Mouse (Mus musculus) heart, embryonic 11.5 days (tissue): ENCODE measurements at regions not wholly inside any gene's neighbourhood (a gene's known extent, or its start where the extent isn't known, plus 50 kb on each side); places are given as distances from the start of the nearest gene placed in this dataset.

Source experiments
- ATAC-seq: fragments of 200-750 bp; cut with Nextera tagmentation; replicated peaks from 2 replicates; pipeline ENCODE4 v1.8.0; 2017; ENCODE audit warnings: moderate library complexity; ENCODE audit not compliant: insufficient number of reproducible peaks, low FRiP score, low TSS enrichment
- H3K27ac ChIP-seq: fragments of 300-500 bp; sonication (generic); 2 replicates; pipeline ENCODE4 v1.5.1; 2014; ENCODE audit warnings: mild to moderate bottlenecking, low read depth, low read length
- H3K27me3 ChIP-seq: fragments of 300-500 bp; sonication (generic); 2 replicates; pipeline ENCODE4 v1.6.1; 2014; ENCODE audit warnings: mild to moderate bottlenecking, low read length, mixed read lengths; ENCODE audit not compliant: control insufficient read depth, insufficient read depth
- H3K36me3 ChIP-seq: fragments of 300-500 bp; sonication (generic); 2 replicates; pipeline ENCODE4 v1.6.1; 2014; ENCODE audit warnings: mild to moderate bottlenecking, low read length, moderate library complexity, mixed read lengths; ENCODE audit not compliant: control insufficient read depth, insufficient read depth
- H3K4me1 ChIP-seq: fragments of 300-500 bp; sonication (generic); 2 replicates; pipeline ENCODE4 v1.6.1; 2014; ENCODE audit warnings: low read length; ENCODE audit not compliant: control insufficient read depth, insufficient read depth
- H3K4me2 ChIP-seq: fragments of 300-500 bp; sonication (generic); 2 replicates; pipeline ENCODE4 v1.6.1; 2014; ENCODE audit warnings: mild to moderate bottlenecking, moderate library complexity
- H3K4me3 ChIP-seq: fragments of 300-500 bp; sonication (generic); 2 replicates; pipeline ENCODE4 v1.5.1; 2014; ENCODE audit warnings: low read depth, low read length
- H3K9ac ChIP-seq: fragments of 300-500 bp; sonication (generic); 2 replicates; pipeline ENCODE4 v1.6.1; 2014; ENCODE audit warnings: mild to moderate bottlenecking, low read depth, low read length, moderate library complexity
- H3K9me3 ChIP-seq: fragments of 300-500 bp; sonication (generic); replicated peaks from 2 replicates; pipeline ENCODE4 v1.6.1; 2016; ENCODE audit warnings: low read length; ENCODE audit not compliant: control insufficient read depth
- WGBS: fragments of 180-500 bp; shearing (Covaris S2); extraction: QIAGEN DNeasy Blood & Tissue Kit; methylation state at CpG from one replicate; pipeline ENCODE4 v1.1.7; 2014; ENCODE audit not compliant: insufficient replicate concordance; 5-methylcytosine and 5-hydroxymethylcytosine counted together

DNA sequence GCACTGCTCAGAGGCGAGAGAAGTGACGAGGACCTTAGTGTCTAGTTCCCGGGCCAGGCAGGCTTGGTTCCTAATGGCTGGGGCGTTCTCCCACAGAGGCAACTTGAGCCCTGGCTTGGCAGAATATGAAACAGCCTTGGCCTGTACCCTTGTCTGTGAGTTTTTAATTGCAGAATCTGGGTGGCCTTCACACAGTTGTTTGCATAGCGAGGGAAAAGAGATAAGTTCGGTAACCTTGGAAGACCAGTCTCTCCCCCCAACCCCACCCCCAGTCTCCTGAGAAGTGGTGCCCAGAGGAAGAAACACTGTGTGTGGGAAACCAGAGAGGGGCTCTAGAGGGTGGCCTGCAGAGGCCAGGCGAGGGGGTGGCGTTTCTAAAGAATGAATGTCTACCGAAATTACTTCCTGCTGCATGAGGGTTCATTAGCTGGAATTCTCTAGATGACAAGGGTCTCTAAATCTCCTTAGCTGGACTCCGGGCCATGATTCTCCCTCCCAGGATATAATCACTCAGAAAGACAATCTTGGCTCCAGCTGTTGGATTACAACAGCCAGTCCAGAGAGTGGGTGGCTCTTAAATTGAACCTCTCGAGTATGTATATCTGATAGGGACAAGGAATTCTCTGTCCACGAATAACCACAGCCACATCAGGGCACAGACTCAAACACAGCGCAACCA, 142.8 kb downstream of the Gm10260 start:
- H3K36me3 ChIP-seq = no peaks in the 10 kb centered on the region
- no peak for ATAC-seq
- H3K4me2 ChIP-seq = no peak overlapping the region
- 42% methylated on average over 13 of the region's 13 CpGs for whole genome bisulfite sequencing
- peaks cover 8% of the 10 kb centered on the region for H3K4me1 ChIP-seq
- H3K9ac ChIP-seq = no peak overlapping the region
- H3K27ac ChIP-seq = no peak overlapping the region
- H3K9me3 ChIP-seq = no peaks in the 10 kb centered on the region
- no peak overlapping the region for H3K4me3 ChIP-seq
- H3K27me3 ChIP-seq = no peaks in the 10 kb centered on the region

DNA sequence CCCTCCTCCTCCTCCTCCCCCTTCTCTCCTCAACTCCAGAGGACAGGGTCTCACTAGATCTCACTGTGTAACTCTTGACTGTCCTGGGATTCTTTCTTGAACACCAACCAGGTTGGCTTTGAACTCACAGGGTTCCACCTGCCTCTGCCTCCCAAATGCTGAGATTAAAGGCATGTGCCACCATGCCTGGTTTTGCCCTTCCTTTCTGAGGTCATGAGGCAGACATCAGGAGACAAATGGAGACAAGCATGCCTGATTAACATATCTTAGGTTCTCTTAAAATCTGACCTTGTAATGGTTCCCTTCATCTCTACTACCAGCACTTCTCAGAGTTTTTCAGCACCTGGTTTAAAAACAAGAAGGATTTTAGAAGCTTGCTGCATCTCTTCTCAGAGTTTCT, 143.5 kb downstream of the Gm10260 start:
- no peak overlapping the region for H3K9ac ChIP-seq
- H3K4me1 ChIP-seq = peaks cover 3% of the 10 kb centered on the region; the same call in 1 of the 2 replicates
- H3K36me3 ChIP-seq = no peaks in the 10 kb centered on the region
- H3K27me3 ChIP-seq = no peaks in the 10 kb centered on the region
- H3K9me3 ChIP-seq = no peaks in the 10 kb centered on the region
- H3K4me2 ChIP-seq = no peak overlapping the region
- no peak overlapping the region for H3K4me3 ChIP-seq
- ATAC-seq = no peak
- no peak overlapping the region for H3K27ac ChIP-seq

DNA sequence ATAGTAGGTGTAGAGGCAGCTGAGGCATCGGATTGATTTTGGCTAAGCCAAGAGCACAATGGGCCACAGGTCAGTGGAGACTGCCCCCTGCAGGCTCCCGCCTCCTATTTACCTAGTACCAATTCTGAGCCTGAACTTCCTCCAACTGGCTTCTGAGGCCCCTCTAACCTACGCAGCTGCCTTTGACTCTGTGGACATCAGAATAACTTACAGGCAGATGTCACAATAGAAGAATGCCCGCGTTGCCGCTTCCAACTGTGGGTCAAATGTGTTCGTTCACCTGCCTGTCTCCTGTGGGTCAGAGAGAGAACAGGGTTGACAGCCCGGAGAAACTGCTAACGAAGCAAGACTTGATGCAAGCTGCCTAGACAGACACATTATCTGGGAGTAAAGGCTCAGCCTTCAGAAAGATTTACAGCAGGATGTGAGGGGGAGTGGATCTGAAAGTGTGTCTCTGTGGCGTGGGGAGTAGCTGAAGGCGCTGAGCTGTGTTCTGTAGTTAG, 153.2 kb downstream of the Gm10260 start:
- Histone ChIP-seq H3K9ac (no peak overlapping the region), H3K9me3 (no peaks in the 10 kb centered on the region), H3K4me2 (no peak overlapping the region), H3K4me1 (peaks cover under 1% of the 10 kb centered on the region; the same call in 1 of the 2 replicates), H3K27ac (no peak overlapping the region), H3K27me3 (no peaks in the 10 kb centered on the region), H3K36me3 (no peaks in the 10 kb centered on the region), H3K4me3 (no peak overlapping the region)
- WGBS = 36% methylated on average over 11 of the region's 11 CpGs
- ATAC-seq = no peak

DNA sequence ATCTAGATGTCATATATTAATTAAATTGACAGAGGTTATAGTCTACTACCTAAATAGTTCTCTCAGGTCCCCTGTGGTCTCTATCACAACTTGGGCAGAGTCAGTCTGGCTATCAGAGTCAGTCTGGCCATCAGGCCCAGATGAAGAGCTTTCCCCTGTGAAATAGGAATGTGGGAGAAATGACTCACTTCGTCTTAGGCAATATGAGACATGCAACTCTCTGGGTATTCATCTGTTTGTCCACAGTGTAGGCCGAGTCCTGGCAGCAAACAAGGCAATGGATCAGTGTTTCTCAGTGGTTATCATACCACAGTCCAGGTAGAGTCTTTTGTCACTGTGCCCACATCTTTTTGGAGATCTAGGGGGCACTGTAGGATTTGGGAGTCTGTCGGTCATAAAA, 156.0 kb downstream of the Gm10260 start:
- H3K27ac ChIP-seq = no peak overlapping the region
- WGBS = 66% methylated on average over 3 of the region's 3 CpGs
- ATAC-seq = no peak
- H3K9ac ChIP-seq = no peak overlapping the region
- H3K4me3 ChIP-seq = no peak overlapping the region
- no peaks in the 10 kb centered on the region for H3K27me3 ChIP-seq
- no peaks in the 10 kb centered on the region for H3K9me3 ChIP-seq
- no peaks in the 10 kb centered on the region for H3K36me3 ChIP-seq
- H3K4me2 ChIP-seq = no peak overlapping the region
- peaks cover 4% of the 10 kb centered on the region for H3K4me1 ChIP-seq

DNA sequence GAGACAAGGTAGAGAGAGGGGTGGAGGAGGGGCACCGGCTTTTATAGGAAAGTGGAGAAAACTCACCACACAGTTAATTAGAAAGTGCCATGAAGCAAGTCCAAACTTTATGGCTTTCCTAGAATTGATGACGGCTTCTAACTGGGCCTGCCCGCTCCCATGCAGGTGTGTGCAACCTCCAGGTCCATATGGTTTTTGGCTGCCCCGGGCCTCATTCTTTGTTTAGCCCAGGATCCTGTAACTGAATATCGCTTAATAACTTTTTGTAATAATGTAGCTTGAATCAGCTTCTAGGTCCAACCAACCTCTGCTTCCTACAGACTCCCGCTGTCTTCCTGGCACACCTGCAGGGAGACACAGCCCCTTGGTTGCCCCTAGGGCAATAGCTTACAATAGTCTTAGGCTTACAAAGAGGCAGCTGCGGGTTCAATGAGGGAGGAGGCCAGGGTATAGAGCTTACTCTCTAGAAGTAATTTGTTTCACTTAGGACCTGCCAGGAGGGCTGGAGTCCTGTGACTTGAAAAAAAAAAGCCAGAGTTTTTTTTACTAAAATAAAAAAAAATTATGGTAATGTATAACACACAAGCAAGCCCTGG, 159.2 kb downstream of the Gm10260 start:
- Histone ChIP-seq H3K36me3 (no peaks in the 10 kb centered on the region), H3K4me1 (peaks cover 10% of the 10 kb centered on the region), H3K4me2 (no peak overlapping the region), H3K9ac (no peak overlapping the region), H3K27ac (no peak overlapping the region), H3K4me3 (no peak overlapping the region), H3K27me3 (no peaks in the 10 kb centered on the region), H3K9me3 (peaks cover 3% of the 10 kb centered on the region; the same call in 1 of the 2 replicates)
- no peak for ATAC-seq
- WGBS = 88% methylated on average over 7 of the region's 7 CpGs

DNA sequence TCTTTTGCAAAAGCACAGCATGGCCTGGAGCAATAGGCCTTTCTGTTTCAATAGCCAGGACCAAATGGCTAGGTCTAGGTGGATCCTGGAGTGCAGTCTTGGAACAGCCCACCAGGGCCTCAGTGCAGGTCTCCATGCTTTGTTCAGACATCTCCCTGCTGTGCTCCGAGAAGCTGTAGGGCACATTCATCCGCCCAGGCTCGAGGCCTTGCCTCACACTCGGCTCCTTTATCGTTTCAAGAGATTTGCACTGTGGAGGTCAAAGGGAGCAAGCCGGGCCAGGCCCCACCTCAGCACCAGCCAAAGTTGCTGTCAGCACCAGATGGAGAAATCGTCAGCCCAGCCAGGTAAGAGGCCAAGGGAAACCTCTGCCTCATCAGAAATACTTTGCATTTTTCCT, 160.3 kb downstream of the Gm10260 start:
- Histone ChIP-seq H3K36me3 (no peaks in the 10 kb centered on the region), H3K4me2 (no peak overlapping the region), H3K27ac (no peak overlapping the region), H3K4me1 (peaks cover 10% of the 10 kb centered on the region), H3K4me3 (no peak overlapping the region), H3K9ac (no peak overlapping the region), H3K9me3 (peaks cover 3% of the 10 kb centered on the region; the same call in 1 of the 2 replicates), H3K27me3 (no peaks in the 10 kb centered on the region)
- no peak for ATAC-seq
- 64% methylated on average over 7 of the region's 7 CpGs for WGBS

DNA sequence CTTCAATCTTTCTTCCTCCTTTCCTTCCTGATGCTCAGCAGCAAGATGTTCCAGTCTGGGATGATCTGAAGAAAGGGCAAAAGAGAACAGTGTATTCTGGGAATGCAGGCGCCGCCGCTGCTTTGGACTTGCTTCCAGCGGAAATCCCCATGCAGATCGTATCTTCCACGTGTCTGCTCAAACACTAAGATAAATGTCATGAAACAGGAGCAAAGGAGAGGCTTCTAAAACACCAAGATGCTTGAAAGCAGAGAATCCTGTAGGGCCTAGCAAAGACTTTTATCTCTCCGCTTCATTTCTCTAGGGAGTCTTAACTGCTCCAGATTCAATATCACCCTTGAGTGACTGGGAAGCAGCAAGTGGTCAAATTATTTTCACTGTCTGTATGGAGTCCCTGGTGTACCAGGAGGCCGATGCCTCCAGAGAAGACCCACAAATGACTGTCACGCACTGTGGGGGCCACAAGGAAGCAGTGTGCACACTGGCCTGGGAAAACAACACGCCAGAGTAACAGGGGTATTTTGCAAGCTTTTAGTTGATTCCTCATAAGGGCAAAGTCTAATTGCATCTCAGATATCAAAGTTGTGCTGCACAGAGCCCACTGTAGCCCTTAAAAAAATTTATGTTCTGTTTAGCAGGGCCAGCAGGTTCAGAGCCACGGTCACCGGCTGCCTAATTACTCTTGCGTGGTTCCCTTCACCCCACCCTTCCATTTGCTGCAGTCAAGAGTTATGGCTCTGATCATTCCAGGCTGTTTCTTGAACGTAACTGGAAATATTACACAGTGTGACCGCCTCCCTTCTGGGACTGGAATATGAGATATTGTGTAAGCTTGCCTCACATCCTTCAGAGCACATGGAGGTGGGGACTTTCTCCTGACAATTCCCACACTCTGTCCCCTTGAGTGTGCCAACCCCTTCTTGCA, 161.7 kb downstream of the Gm10260 start:
- H3K4me2 ChIP-seq = no peak overlapping the region
- peaks cover 10% of the 10 kb centered on the region for H3K4me1 ChIP-seq
- H3K27me3 ChIP-seq = no peaks in the 10 kb centered on the region
- no peak overlapping the region for H3K4me3 ChIP-seq
- peaks cover 3% of the 10 kb centered on the region; the same call in 1 of the 2 replicates for H3K9me3 ChIP-seq
- ATAC-seq = no peak
- 71% methylated on average over 15 of the region's 15 CpGs for WGBS
- no peak overlapping the region for H3K27ac ChIP-seq
- H3K36me3 ChIP-seq = no peaks in the 10 kb centered on the region
- no peak overlapping the region for H3K9ac ChIP-seq

DNA sequence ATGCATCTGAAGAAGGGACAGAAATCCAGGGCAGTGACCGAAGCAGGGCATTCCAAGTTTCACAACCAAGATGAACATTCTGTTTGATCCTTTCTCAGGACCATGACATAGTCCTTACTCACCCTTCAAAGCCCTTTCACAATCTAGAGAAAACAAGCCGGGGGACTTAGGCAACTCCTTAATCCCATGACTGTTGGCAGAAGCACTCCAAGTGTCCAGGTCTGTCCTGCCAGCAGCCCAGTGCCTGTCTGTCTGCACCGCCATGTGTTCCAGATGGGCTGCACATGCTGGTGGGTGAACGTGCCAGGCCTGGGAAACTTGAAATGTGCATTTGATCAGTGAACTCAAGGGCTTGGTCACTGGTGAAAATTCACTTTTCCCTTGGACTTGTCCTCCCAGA, 165.6 kb downstream of the Gm10260 start:
- Histone ChIP-seq H3K9me3 (peaks cover 3% of the 10 kb centered on the region; the same call in 1 of the 2 replicates), H3K9ac (no peak overlapping the region), H3K36me3 (no peaks in the 10 kb centered on the region), H3K27ac (no peak overlapping the region), H3K4me1 (peaks cover 6% of the 10 kb centered on the region), H3K27me3 (no peaks in the 10 kb centered on the region), H3K4me3 (no peak overlapping the region), H3K4me2 (no peak overlapping the region)
- 73% methylated on average over 4 of the region's 4 CpGs for WGBS
- no peak for ATAC-seq
